Mouse (Mus musculus) midbrain, embryonic 13.5 days (tissue): ENCODE measurements at regions not wholly inside any gene's neighbourhood (a gene's known extent, or its start where the extent isn't known, plus 50 kb on each side); places are given as distances from the start of the nearest gene placed in this dataset.

Source experiments
- ATAC-seq: fragments of 200-750 bp; cut with Nextera tagmentation; 2 replicates; pipeline ENCODE4 v1.8.0; 2017; ENCODE audit warnings: mild to moderate bottlenecking, moderate TSS enrichment, moderate library complexity
- H3K27ac ChIP-seq: fragments of 300-500 bp; sonication (generic); 2 replicates; pipeline ENCODE4 v1.5.1; 2015; ENCODE audit warnings: inconsistent platforms, mild to moderate bottlenecking, moderate library complexity
- H3K27me3 ChIP-seq: fragments of 300-500 bp; sonication (generic); 2 replicates; pipeline ENCODE4 v1.6.1; 2015; ENCODE audit warnings: mild to moderate bottlenecking, inconsistent platforms
- H3K36me3 ChIP-seq: fragments of 300-500 bp; sonication (generic); 2 replicates; pipeline ENCODE4 v1.6.1; 2015; ENCODE audit warnings: mild to moderate bottlenecking, inconsistent platforms
- H3K4me1 ChIP-seq: fragments of 300-500 bp; sonication (generic); replicated peaks from 2 replicates; pipeline ENCODE4 v1.6.1; 2015; ENCODE audit warnings: inconsistent platforms
- H3K4me2 ChIP-seq: fragments of 300-500 bp; sonication (generic); replicated peaks from 2 replicates; pipeline ENCODE4 v1.6.1; 2015; ENCODE audit warnings: moderate library complexity, mild to moderate bottlenecking, inconsistent platforms
- H3K4me3 ChIP-seq: fragments of 300-500 bp; sonication (generic); replicated peaks from 2 replicates; pipeline ENCODE4 v1.5.1; 2015; ENCODE audit warnings: mild to moderate bottlenecking, inconsistent platforms
- H3K9ac ChIP-seq: fragments of 300-500 bp; sonication (generic); replicated peaks from 2 replicates; pipeline ENCODE4 v1.6.1; 2015; ENCODE audit warnings: mild to moderate bottlenecking, inconsistent platforms
- H3K9me3 ChIP-seq: fragments of 300-500 bp; sonication (generic); 2 replicates; pipeline ENCODE4 v1.6.1; 2016; ENCODE audit warnings: mild to moderate bottlenecking, inconsistent platforms
- WGBS: fragments of 180-500 bp; shearing (Covaris S2); methylation state at CpG from one replicate; pipeline ENCODE4 v1.1.7; 2015; 5-methylcytosine and 5-hydroxymethylcytosine counted together

DNA sequence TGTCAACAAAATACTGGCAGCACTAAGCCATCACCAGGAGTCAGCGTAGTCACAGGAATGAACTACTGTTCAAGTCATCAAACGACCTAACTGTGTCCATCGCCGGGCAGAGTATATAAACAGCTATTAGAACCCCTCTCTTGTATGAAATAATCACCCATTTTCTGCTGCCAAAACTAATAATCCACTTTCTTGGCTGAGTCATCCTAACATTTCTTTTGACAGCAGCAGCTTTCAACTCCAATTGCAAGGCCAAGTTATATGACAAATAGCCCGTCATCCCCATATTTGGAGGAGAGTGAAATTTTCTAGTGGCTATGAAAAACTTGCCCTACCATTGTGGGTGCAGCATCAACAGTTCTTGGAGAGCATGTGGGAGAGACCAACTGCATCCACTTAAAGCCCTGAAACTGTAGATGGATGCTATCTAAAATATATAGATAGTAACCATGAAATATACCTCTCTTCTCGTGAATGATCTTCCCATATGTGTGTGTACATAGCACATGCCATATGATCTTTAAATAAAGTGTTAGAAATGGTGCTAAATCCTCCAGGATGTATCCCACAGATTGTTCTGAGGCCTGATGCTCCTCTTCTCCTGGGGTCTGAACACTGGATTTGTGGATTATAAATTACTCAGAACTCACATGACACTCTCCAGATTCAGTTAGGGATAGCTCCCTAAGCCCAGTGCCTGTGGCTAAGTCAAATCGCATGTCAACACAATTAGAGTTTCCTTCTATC lies 189.9 kb upstream of the Tmem72 start:
- H3K36me3 ChIP-seq = no peaks in the 10 kb centered on the region
- no peaks in the 10 kb centered on the region for H3K9me3 ChIP-seq
- no peak overlapping the region for H3K4me2 ChIP-seq
- H3K27ac ChIP-seq = no peak overlapping the region
- no peaks in the 10 kb centered on the region for H3K27me3 ChIP-seq
- no peaks in the 10 kb centered on the region for H3K4me1 ChIP-seq
- no peak for ATAC-seq
- H3K4me3 ChIP-seq = no peak overlapping the region
- 84% methylated on average over 7 of the region's 7 CpGs for WGBS
- H3K9ac ChIP-seq = no peak overlapping the region

DNA sequence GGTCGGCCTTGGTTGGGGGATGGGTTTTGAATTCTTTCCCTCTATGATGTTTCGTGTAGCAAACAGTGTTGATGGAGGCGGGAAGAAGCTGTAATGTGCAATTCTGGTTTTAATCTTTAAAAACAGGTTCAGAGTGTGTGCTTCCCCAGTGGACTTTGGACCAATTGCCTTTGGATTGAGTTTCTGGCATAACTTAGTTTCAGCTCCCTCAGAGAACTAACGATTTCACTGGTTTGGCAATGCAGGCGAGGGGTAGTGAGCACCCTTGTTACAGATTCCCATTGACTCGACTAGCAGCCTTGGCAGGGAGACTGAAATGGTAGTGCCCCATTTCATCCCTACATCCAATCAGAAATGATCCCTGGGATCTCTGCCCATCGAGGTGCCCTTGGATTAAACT lies 193.9 kb upstream of the Tmem72 start:
- Histone ChIP-seq H3K9ac (no peak overlapping the region), H3K27ac (no peak overlapping the region), H3K27me3 (no peaks in the 10 kb centered on the region), H3K36me3 (no peaks in the 10 kb centered on the region), H3K4me1 (no peaks in the 10 kb centered on the region), H3K4me2 (no peak overlapping the region), H3K9me3 (no peaks in the 10 kb centered on the region), H3K4me3 (no peak overlapping the region)
- 95% methylated on average over 7 of the region's 7 CpGs for WGBS
- ATAC-seq = no peak

DNA sequence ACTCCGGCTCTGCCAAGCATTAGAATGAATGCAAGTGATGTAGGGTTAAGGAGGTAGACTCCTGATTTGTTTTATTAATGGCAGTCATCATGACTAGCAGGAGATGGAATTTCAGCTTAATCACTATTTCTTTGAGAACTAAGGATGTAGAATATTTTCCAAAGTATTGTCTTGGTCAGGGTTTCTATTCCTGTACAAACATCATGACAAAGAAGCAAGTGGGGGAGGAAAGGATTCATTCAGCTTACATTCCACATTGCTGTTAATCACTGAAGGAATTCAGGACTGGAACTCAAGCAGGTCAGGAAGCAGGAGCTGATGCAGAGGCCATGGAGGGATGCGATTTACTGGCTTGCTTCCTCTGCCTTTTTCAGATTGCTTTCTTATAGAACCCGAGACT lies 195.4 kb upstream of the Tmem72 start:
- no peaks in the 10 kb centered on the region for H3K27me3 ChIP-seq
- H3K4me1 ChIP-seq = no peaks in the 10 kb centered on the region
- H3K36me3 ChIP-seq = no peaks in the 10 kb centered on the region
- no peak overlapping the region for H3K4me2 ChIP-seq
- whole genome bisulfite sequencing = 73% methylated on average over 3 of the region's 3 CpGs
- H3K4me3 ChIP-seq = no peak overlapping the region
- no peaks in the 10 kb centered on the region for H3K9me3 ChIP-seq
- no peak overlapping the region for H3K9ac ChIP-seq
- H3K27ac ChIP-seq = no peak overlapping the region
- no peak for ATAC-seq

GRCm38 (mm10) chr6:116914073-116914472 lies 197.4 kb upstream of the Tmem72 start:
- no peak for ATAC-seq
- no peaks in the 10 kb centered on the region for H3K36me3 ChIP-seq
- no peak overlapping the region for H3K4me3 ChIP-seq
- WGBS = 70% methylated on average over 1 of the region's 1 CpGs
- H3K27me3 ChIP-seq = no peaks in the 10 kb centered on the region
- no peak overlapping the region for H3K9ac ChIP-seq
- no peaks in the 10 kb centered on the region for H3K4me1 ChIP-seq
- H3K9me3 ChIP-seq = no peaks in the 10 kb centered on the region
- no peak overlapping the region for H3K4me2 ChIP-seq
- H3K27ac ChIP-seq = no peak overlapping the region

GRCm38 (mm10) chr6:116935024-116935423 lies 218.3 kb upstream of the Tmem72 start:
- H3K36me3 ChIP-seq = no peaks in the 10 kb centered on the region
- no peaks in the 10 kb centered on the region for H3K4me1 ChIP-seq
- no peak overlapping the region for H3K4me3 ChIP-seq
- WGBS = 89% methylated on average over 3 of the region's 3 CpGs
- no peak for ATAC-seq
- no peak overlapping the region for H3K9ac ChIP-seq
- no peak overlapping the region for H3K4me2 ChIP-seq
- no peak overlapping the region for H3K27ac ChIP-seq
- no peaks in the 10 kb centered on the region for H3K27me3 ChIP-seq
- H3K9me3 ChIP-seq = no peaks in the 10 kb centered on the region

- ATAC-seq = no peak
- WGBS = 73% methylated on average over 9 of the region's 9 CpGs
- no peak overlapping the region for H3K4me2 ChIP-seq
- H3K4me3 ChIP-seq = no peak overlapping the region
- no peak overlapping the region for H3K9ac ChIP-seq
- no peak overlapping the region for H3K27ac ChIP-seq
- H3K9me3 ChIP-seq = no peaks in the 10 kb centered on the region
- 0 out of 2 replicates have a peak, but pooled peaks cover 6% of the 10 kb centered on the region for H3K4me1 ChIP-seq
- H3K36me3 ChIP-seq = no peaks in the 10 kb centered on the region
- H3K27me3 ChIP-seq = no peaks in the 10 kb centered on the region
Measured at GRCm38 (mm10) chr6:116941576-116941975, 224.9 kb upstream of the Tmem72 start.

- Histone ChIP-seq H3K4me2 (no peak overlapping the region), H3K27ac (no peak overlapping the region), H3K4me3 (no peak overlapping the region), H3K27me3 (no peaks in the 10 kb centered on the region), H3K9ac (no peak overlapping the region), H3K4me1 (0 out of 2 replicates have a peak, but pooled peaks cover 6% of the 10 kb centered on the region), H3K36me3 (no peaks in the 10 kb centered on the region), H3K9me3 (no peaks in the 10 kb centered on the region)
- 92% methylated on average over 8 of the region's 8 CpGs for WGBS
- no peak for ATAC-seq
Measured at GRCm38 (mm10) chr6:116942696-116943095, 225.6 kb upstream of the Cxcl12 start.

GRCm38 (mm10) chr6:116946083-116946732 lies 222.1 kb upstream of the Cxcl12 start:
- Histone ChIP-seq H3K4me2 (no peak overlapping the region), H3K4me1 (0 out of 2 replicates have a peak, but pooled peaks cover 6% of the 10 kb centered on the region), H3K9me3 (no peaks in the 10 kb centered on the region), H3K27ac (no peak overlapping the region), H3K36me3 (no peaks in the 10 kb centered on the region), H3K4me3 (no peak overlapping the region), H3K9ac (no peak overlapping the region), H3K27me3 (no peaks in the 10 kb centered on the region)
- no peak for ATAC-seq
- WGBS = 25% methylated on average over 8 of the region's 8 CpGs

- Histone ChIP-seq H3K4me3 (no peak overlapping the region), H3K4me1 (no peaks in the 10 kb centered on the region), H3K27me3 (no peaks in the 10 kb centered on the region), H3K9ac (no peak overlapping the region), H3K27ac (no peak overlapping the region), H3K36me3 (no peaks in the 10 kb centered on the region), H3K9me3 (no peaks in the 10 kb centered on the region), H3K4me2 (no peak overlapping the region)
- ATAC-seq = no peak
- WGBS = 82% methylated on average over 13 of the region's 13 CpGs
Measured at GRCm38 (mm10) chr6:116959611-116960010, 208.7 kb upstream of the Cxcl12 start.

GRCm38 (mm10) chr6:116960641-116961040 lies 207.7 kb upstream of the Cxcl12 start:
- Histone ChIP-seq H3K36me3 (no peaks in the 10 kb centered on the region), H3K27ac (no peak overlapping the region), H3K9ac (no peak overlapping the region), H3K4me1 (no peaks in the 10 kb centered on the region), H3K9me3 (no peaks in the 10 kb centered on the region), H3K4me3 (no peak overlapping the region), H3K27me3 (no peaks in the 10 kb centered on the region), H3K4me2 (no peak overlapping the region)
- WGBS = 86% methylated on average over 3 of the region's 3 CpGs
- no peak for ATAC-seq

GRCm38 (mm10) chr6:116966436-116966835 lies 201.9 kb upstream of the Cxcl12 start:
- H3K9me3 ChIP-seq = no peaks in the 10 kb centered on the region
- H3K36me3 ChIP-seq = no peaks in the 10 kb centered on the region
- no peak overlapping the region for H3K4me3 ChIP-seq
- H3K27me3 ChIP-seq = no peaks in the 10 kb centered on the region
- no peak overlapping the region for H3K9ac ChIP-seq
- no peak overlapping the region for H3K27ac ChIP-seq
- H3K4me1 ChIP-seq = no peaks in the 10 kb centered on the region
- no peak overlapping the region for H3K4me2 ChIP-seq
- WGBS = 32% methylated on average over 3 of the region's 3 CpGs
- ATAC-seq = no peak

DNA sequence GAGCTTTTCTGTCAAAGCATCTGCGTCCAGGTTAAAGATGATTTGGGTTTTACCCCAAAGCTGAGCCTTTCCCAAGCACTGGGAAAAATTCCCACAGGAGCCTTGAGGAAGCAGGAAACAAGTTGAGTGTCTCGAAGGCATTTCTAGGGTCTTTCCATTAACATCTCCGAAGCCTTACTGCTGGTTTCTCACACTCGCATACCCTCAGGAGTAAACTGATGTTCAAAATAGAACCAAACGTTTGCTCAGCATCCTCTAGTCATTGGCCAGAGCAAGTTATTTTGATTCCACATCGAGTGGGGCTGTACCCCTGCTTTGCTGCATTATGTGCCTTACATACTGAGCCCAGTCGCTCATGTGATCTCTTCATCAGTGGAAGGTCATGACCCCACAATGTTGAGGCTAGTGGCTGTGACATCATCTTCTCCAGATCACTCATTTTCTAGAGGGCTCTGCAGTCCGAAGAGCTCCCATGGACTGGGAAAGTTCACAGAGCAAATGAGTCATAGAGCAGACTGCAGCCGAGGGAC lies 198.9 kb upstream of the Cxcl12 start:
- no peaks in the 10 kb centered on the region for H3K36me3 ChIP-seq
- no peak overlapping the region for H3K9ac ChIP-seq
- H3K9me3 ChIP-seq = no peaks in the 10 kb centered on the region
- H3K4me1 ChIP-seq = no peaks in the 10 kb centered on the region
- H3K27ac ChIP-seq = no peak overlapping the region
- H3K4me3 ChIP-seq = no peak overlapping the region
- 73% methylated on average over 9 of the region's 9 CpGs for WGBS
- H3K27me3 ChIP-seq = no peaks in the 10 kb centered on the region
- no peak for ATAC-seq
- no peak overlapping the region for H3K4me2 ChIP-seq
